Mouse (Mus musculus): Measurements from ENCODE around the gene Gprc5b. TPM values are rescaled to one million over a fixed set of nuclear protein-coding genes. Genes with fewer than 3 reads are reported as not detected.

Gprc5b gene
- polyA plus RNA-seq, 2 experiments: 14.0 to 24.9 TPM

- no peak overlapping the region for H3K4me3 ChIP-seq (replicated peaks; ENCODE audit: low read length)
Observed at GRCm38 (mm10) chr7:118981346-118981745, 13.7 kb downstream of the Gprc5b start.

GRCm38 (mm10) chr7:118979708-118980107, 15.3 kb downstream of the Gprc5b start:
- Histone ChIP-seq H3K27me3 (ENCODE audit: control insufficient read depth, insufficient read depth, low read length) (no peaks in the 10 kb centered on the region), H3K27ac (replicated peaks; ENCODE audit: low read depth, low read length) (no peak overlapping the region), H3K36me3 (ENCODE audit: control insufficient read depth, insufficient read depth, low read length) (peaks cover 33% of the 10 kb centered on the region), H3K4me3 (replicated peaks; ENCODE audit: low read length) (no peak overlapping the region), H3K4me2 (replicated peaks; ENCODE audit: low read depth, low read length, severe bottlenecking) (no peak overlapping the region), H3K9ac (ENCODE audit: low read depth, low read length, severe bottlenecking) (no peak overlapping the region), H3K9me3 (ENCODE audit: control insufficient read depth, low read length) (no peaks in the 10 kb centered on the region), H3K4me1 (ENCODE audit: control insufficient read depth, insufficient read depth, low read length) (peaks cover 3% of the 10 kb centered on the region; the same call in 1 of the 2 replicates)
- no peak for TF ChIP-seq POLR2A (IDR thresholded peaks at IDR 0.05; ENCODE audit: borderline replicate concordance, extremely low read depth, insufficient read depth, insufficient read length)
- ATAC-seq (ENCODE audit: low FRiP score, low read depth) (no peak), DNase-seq (ENCODE audit: low spot score) (no peak)
- 86% methylated on average over 9 of the region's 9 CpGs for WGBS

More at GRCm38 (mm10) chr7:118981346-118981745, 13.7 kb downstream of the Gprc5b start:
- ATAC-seq (ENCODE audit: low FRiP score, low read depth) (no peak), DNase-seq (ENCODE audit: low spot score) (no peak)
- Histone ChIP-seq H3K9me3 (ENCODE audit: control insufficient read depth, low read length) (no peaks in the 10 kb centered on the region), H3K27me3 (ENCODE audit: control insufficient read depth, insufficient read depth, low read length) (no peaks in the 10 kb centered on the region), H3K36me3 (ENCODE audit: control insufficient read depth, insufficient read depth, low read length) (peaks cover 26% of the 10 kb centered on the region), H3K27ac (replicated peaks; ENCODE audit: low read depth, low read length) (no peak overlapping the region), H3K4me1 (ENCODE audit: control insufficient read depth, insufficient read depth, low read length) (no peaks in the 10 kb centered on the region), H3K4me2 (replicated peaks; ENCODE audit: low read depth, low read length, severe bottlenecking) (no peak overlapping the region), H3K9ac (ENCODE audit: low read depth, low read length, severe bottlenecking) (no peak overlapping the region)
- 83% methylated on average over 4 of the region's 4 CpGs for WGBS
- no peak for TF ChIP-seq POLR2A (IDR thresholded peaks at IDR 0.05; ENCODE audit: borderline replicate concordance, extremely low read depth, insufficient read depth, insufficient read length)

GRCm38 (mm10) chr7:118979121-118979520, 15.9 kb downstream of the Gprc5b start:
- DNase-seq (ENCODE audit: low spot score) (no peak), ATAC-seq (ENCODE audit: low FRiP score, low read depth) (no peak)
- Histone ChIP-seq H3K36me3 (ENCODE audit: control insufficient read depth, insufficient read depth, low read length) (peaks cover 37% of the 10 kb centered on the region), H3K4me1 (ENCODE audit: control insufficient read depth, insufficient read depth, low read length) (peaks cover 3% of the 10 kb centered on the region; the same call in 1 of the 2 replicates), H3K4me3 (replicated peaks; ENCODE audit: low read length) (no peak overlapping the region), H3K27ac (replicated peaks; ENCODE audit: low read depth, low read length) (no peak overlapping the region), H3K9ac (ENCODE audit: low read depth, low read length, severe bottlenecking) (no peak overlapping the region), H3K9me3 (ENCODE audit: control insufficient read depth, low read length) (no peaks in the 10 kb centered on the region), H3K4me2 (replicated peaks; ENCODE audit: low read depth, low read length, severe bottlenecking) (no peak overlapping the region), H3K27me3 (ENCODE audit: control insufficient read depth, insufficient read depth, low read length) (no peaks in the 10 kb centered on the region)
- 82% methylated on average over 7 of the region's 7 CpGs for WGBS
- TF ChIP-seq POLR2A (IDR thresholded peaks at IDR 0.05; ENCODE audit: borderline replicate concordance, extremely low read depth, insufficient read depth, insufficient read length): no peak

GRCm38 (mm10) chr7:118977167-118977543, 17.9 kb downstream of the Gprc5b start:
- H3K9ac ChIP-seq (ENCODE audit: low read depth, low read length, severe bottlenecking): no peak overlapping the region
- 82% methylated on average over 10 of the region's 10 CpGs for WGBS
- DNase-seq (ENCODE audit: low spot score) (no peak), ATAC-seq (ENCODE audit: low FRiP score, low read depth) (no peak)
- H3K36me3 ChIP-seq (ENCODE audit: control insufficient read depth, insufficient read depth, low read length): peaks cover 28% of the 10 kb centered on the region
- H3K27me3 ChIP-seq (ENCODE audit: control insufficient read depth, insufficient read depth, low read length): no peaks in the 10 kb centered on the region
- H3K4me3 ChIP-seq (replicated peaks; ENCODE audit: low read length): no peak overlapping the region
- H3K4me1 ChIP-seq (ENCODE audit: control insufficient read depth, insufficient read depth, low read length): peaks cover 3% of the 10 kb centered on the region; the same call in 1 of the 2 replicates
- no peak for TF ChIP-seq POLR2A (IDR thresholded peaks at IDR 0.05; ENCODE audit: borderline replicate concordance, extremely low read depth, insufficient read depth, insufficient read length)
- no peaks in the 10 kb centered on the region for H3K9me3 ChIP-seq (ENCODE audit: control insufficient read depth, low read length)
- no peak overlapping the region for H3K4me2 ChIP-seq (replicated peaks; ENCODE audit: low read depth, low read length, severe bottlenecking)
- no peak overlapping the region for H3K27ac ChIP-seq (replicated peaks; ENCODE audit: low read depth, low read length)

GRCm38 (mm10) chr7:118976414-118977166, 18.4 kb downstream of the Gprc5b start:
- no peak for DNase-seq (ENCODE audit: low spot score)

More at GRCm38 (mm10) chr7:118976414-118977166, 18.4 kb downstream of the Gprc5b start:
- H3K4me3 ChIP-seq (replicated peaks; ENCODE audit: low read length): no peak overlapping the region
- H3K9ac ChIP-seq (ENCODE audit: low read depth, low read length, severe bottlenecking): no peak overlapping the region
- no peak for ATAC-seq (ENCODE audit: low FRiP score, low read depth)
- no peak for TF ChIP-seq POLR2A (IDR thresholded peaks at IDR 0.05; ENCODE audit: borderline replicate concordance, extremely low read depth, insufficient read depth, insufficient read length)
- no peak overlapping the region for H3K4me2 ChIP-seq (replicated peaks; ENCODE audit: low read depth, low read length, severe bottlenecking)
- H3K9me3 ChIP-seq (ENCODE audit: control insufficient read depth, low read length): no peaks in the 10 kb centered on the region
- peaks cover 3% of the 10 kb centered on the region; the same call in 1 of the 2 replicates for H3K4me1 ChIP-seq (ENCODE audit: control insufficient read depth, insufficient read depth, low read length)
- H3K27ac ChIP-seq (replicated peaks; ENCODE audit: low read depth, low read length): peak overlapping the region; percentile 48; the same call in 1 of the 2 replicates
- H3K36me3 ChIP-seq (ENCODE audit: control insufficient read depth, insufficient read depth, low read length): peaks cover 22% of the 10 kb centered on the region
- H3K27me3 ChIP-seq (ENCODE audit: control insufficient read depth, insufficient read depth, low read length): no peaks in the 10 kb centered on the region
- 49% methylated on average over 14 of the region's 14 CpGs for WGBS
